Mouse (Mus musculus): ENCODE measurements at regions not wholly inside any gene's neighbourhood (a gene's known extent, or its start where the extent isn't known, plus 50 kb on each side); places are given as distances from the start of the nearest gene placed in this dataset.

GRCm38 (mm10) chr3:57910020-57910419, 62.1 kb upstream of the Pfn2 start:
- Histone ChIP-seq H3K27ac (no peak overlapping the region), H3K36me3 (no peaks in the 10 kb centered on the region), H3K4me1 (peaks cover 12% of the 10 kb centered on the region), H3K9me3 (replicated peaks) (no peaks in the 10 kb centered on the region), H3K27me3 (ENCODE audit: low read depth, poor library complexity, severe bottlenecking) (no peaks in the 10 kb centered on the region), H3K4me3 (no peak overlapping the region)
- DNase-seq (ENCODE audit: low spot score), result no peak

GRCm38 (mm10) chr3:57911831-57912596, 64.1 kb upstream of the Pfn2 start:
- peak overlapping the region; percentile 72 for H3K27ac ChIP-seq
- no peaks in the 10 kb centered on the region for H3K9me3 ChIP-seq (replicated peaks)
- H3K4me3 ChIP-seq, result peak overlapping the region; percentile 36
- H3K36me3 ChIP-seq, result no peaks in the 10 kb centered on the region
- H3K27me3 ChIP-seq (ENCODE audit: low read depth, poor library complexity, severe bottlenecking), result no peaks in the 10 kb centered on the region
- 23% methylated on average over 16 of the region's 16 CpGs for WGBS
- DNase-seq (ENCODE audit: low spot score), result peak; percentile 33
- peaks cover 12% of the 10 kb centered on the region for H3K4me1 ChIP-seq

GRCm38 (mm10) chr3:57912650-57913343, 64.9 kb upstream of the Pfn2 start:
- Histone ChIP-seq H3K27me3 (ENCODE audit: low read depth, poor library complexity, severe bottlenecking) (no peaks in the 10 kb centered on the region), H3K9me3 (replicated peaks) (no peaks in the 10 kb centered on the region), H3K27ac (peak overlapping the region; percentile 72; the same call in 1 of the 2 replicates), H3K4me1 (peaks cover 12% of the 10 kb centered on the region), H3K36me3 (no peaks in the 10 kb centered on the region), H3K4me3 (no peak overlapping the region)
- WGBS, result 59% methylated on average over 7 of the region's 7 CpGs
- no peak for DNase-seq (ENCODE audit: low spot score)

- H3K4me1 ChIP-seq, result peaks cover 16% of the 10 kb centered on the region
- no peak overlapping the region for H3K27ac ChIP-seq
- H3K9me3 ChIP-seq (replicated peaks), result no peaks in the 10 kb centered on the region
- H3K27me3 ChIP-seq (ENCODE audit: low read depth, poor library complexity, severe bottlenecking), result no peaks in the 10 kb centered on the region
- WGBS, result 96% methylated on average over 3 of the region's 3 CpGs
- H3K36me3 ChIP-seq, result no peaks in the 10 kb centered on the region
- no peak for DNase-seq (ENCODE audit: low spot score)
- no peak overlapping the region for H3K4me3 ChIP-seq
Observed at GRCm38 (mm10) chr3:57914687-57915086, 66.8 kb upstream of the Pfn2 start.

DNA sequence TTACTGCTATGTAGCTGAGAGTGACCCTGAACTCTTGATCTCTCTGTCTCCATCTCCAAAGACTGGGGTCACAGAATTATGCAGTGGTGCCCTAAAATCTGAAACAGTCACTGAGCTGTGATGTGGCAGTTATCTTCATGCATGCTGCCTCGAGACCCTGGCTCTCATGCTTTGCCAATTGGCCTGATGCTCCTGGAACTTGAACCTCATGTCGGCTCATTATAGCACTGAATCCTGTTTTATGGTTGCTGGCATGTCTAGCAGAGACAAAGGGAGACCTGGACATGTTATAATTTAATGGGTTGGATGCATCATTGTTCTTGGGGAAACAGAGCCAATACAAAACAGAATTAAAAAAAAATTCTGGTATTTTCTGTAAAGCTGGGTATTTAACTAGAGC, 71.0 kb upstream of the Pfn2 start:
- Histone ChIP-seq H3K27ac (no peak overlapping the region), H3K4me1 (peaks cover 3% of the 10 kb centered on the region; the same call in 1 of the 2 replicates), H3K9me3 (replicated peaks) (no peaks in the 10 kb centered on the region), H3K36me3 (no peaks in the 10 kb centered on the region), H3K27me3 (ENCODE audit: low read depth, poor library complexity, severe bottlenecking) (no peaks in the 10 kb centered on the region), H3K4me3 (no peak overlapping the region)
- DNase-seq (ENCODE audit: low spot score), result no peak
- WGBS, result 86% methylated on average over 2 of the region's 2 CpGs

GRCm38 (mm10) chr3:57919390-57920089, 71.7 kb upstream of the Pfn2 start:
- Histone ChIP-seq H3K4me3 (no peak overlapping the region), H3K36me3 (no peaks in the 10 kb centered on the region), H3K9me3 (replicated peaks) (no peaks in the 10 kb centered on the region), H3K4me1 (peaks cover 3% of the 10 kb centered on the region; the same call in 1 of the 2 replicates), H3K27ac (no peak overlapping the region), H3K27me3 (ENCODE audit: low read depth, poor library complexity, severe bottlenecking) (no peaks in the 10 kb centered on the region)
- DNase-seq (ENCODE audit: low spot score), result no peak
- 66% methylated on average over 5 of the region's 5 CpGs for WGBS

- H3K27ac ChIP-seq, result no peak overlapping the region
- no peaks in the 10 kb centered on the region for H3K36me3 ChIP-seq
- H3K4me1 ChIP-seq, result peaks cover 3% of the 10 kb centered on the region; the same call in 1 of the 2 replicates
- H3K27me3 ChIP-seq (ENCODE audit: low read depth, poor library complexity, severe bottlenecking), result no peaks in the 10 kb centered on the region
- WGBS, result 55% methylated on average over 1 of the region's 1 CpGs
- H3K9me3 ChIP-seq (replicated peaks), result no peaks in the 10 kb centered on the region
- no peak for DNase-seq (ENCODE audit: low spot score)
- H3K4me3 ChIP-seq, result no peak overlapping the region
Observed at GRCm38 (mm10) chr3:57920090-57920432, 72.2 kb upstream of the Pfn2 start.

DNA sequence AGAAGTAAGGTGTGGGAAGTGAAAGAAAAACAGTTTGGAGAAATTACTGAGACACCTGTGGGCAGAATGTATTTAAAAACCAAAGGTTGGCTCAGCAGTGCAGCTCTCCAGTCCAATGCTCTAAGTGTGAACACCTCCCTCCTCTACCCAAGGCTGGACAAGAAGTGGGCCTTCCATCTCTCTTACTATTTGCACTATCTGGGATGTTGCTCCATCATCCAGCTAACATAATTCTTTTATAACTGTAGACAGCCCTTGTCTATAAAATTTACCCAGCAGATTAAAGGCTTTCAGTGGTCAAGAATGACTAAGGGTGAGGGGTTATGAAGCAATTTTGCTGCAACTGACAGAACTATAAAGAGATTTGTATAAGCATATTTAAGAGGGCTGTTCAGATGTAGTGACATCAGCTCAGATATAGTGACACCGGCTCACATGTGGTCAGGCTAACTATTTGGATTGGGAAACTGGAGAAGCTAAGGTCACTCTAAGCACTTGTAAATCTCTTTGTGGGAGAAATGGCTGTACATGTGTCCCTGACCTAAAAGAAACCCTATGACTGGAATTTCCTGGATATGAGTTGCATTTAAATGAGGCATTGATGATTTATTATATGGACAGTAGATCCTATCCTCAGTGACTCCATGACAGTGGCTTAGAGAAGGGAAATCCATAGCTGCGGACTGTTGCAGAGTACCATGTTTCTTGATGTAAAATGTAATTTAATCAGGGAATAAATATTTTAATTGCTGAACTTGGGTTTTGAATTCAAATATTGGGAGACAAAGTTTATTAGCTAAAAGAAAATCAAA, 73.4 kb upstream of the Pfn2 start:
- peaks cover 3% of the 10 kb centered on the region; the same call in 1 of the 2 replicates for H3K4me1 ChIP-seq
- DNase-seq (ENCODE audit: low spot score), result no peak
- H3K27me3 ChIP-seq (ENCODE audit: low read depth, poor library complexity, severe bottlenecking), result no peaks in the 10 kb centered on the region
- H3K4me3 ChIP-seq, result no peak overlapping the region
- no peak overlapping the region for H3K27ac ChIP-seq
- H3K36me3 ChIP-seq, result no peaks in the 10 kb centered on the region
- 90% methylated on average over 2 of the region's 2 CpGs for WGBS
- H3K9me3 ChIP-seq (replicated peaks), result no peaks in the 10 kb centered on the region

DNA sequence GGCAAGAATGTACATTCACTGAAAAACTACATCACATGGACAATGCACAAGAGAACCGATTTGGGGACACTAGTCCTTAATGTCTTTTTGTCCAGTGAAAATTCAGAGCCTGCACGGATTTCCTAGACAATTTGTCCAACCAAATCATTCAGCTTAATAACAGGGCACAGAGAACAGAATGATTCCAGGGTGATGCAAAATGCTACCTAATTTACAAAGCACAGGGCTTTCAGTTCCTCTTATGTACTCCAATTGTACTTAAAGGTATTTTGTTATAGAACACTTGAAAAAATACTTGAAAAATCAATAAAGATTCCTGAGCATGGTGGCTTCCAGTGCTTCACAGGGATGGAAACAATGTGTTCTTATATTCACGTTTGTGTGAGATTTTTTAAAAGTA, 75.2 kb upstream of the Pfn2 start:
- Histone ChIP-seq H3K4me1 (peaks cover 3% of the 10 kb centered on the region; the same call in 1 of the 2 replicates), H3K27me3 (ENCODE audit: low read depth, poor library complexity, severe bottlenecking) (no peaks in the 10 kb centered on the region), H3K4me3 (no peak overlapping the region), H3K36me3 (no peaks in the 10 kb centered on the region), H3K9me3 (replicated peaks) (no peaks in the 10 kb centered on the region), H3K27ac (no peak overlapping the region)
- 84% methylated on average over 3 of the region's 3 CpGs for WGBS
- DNase-seq (ENCODE audit: low spot score), result no peak

DNA sequence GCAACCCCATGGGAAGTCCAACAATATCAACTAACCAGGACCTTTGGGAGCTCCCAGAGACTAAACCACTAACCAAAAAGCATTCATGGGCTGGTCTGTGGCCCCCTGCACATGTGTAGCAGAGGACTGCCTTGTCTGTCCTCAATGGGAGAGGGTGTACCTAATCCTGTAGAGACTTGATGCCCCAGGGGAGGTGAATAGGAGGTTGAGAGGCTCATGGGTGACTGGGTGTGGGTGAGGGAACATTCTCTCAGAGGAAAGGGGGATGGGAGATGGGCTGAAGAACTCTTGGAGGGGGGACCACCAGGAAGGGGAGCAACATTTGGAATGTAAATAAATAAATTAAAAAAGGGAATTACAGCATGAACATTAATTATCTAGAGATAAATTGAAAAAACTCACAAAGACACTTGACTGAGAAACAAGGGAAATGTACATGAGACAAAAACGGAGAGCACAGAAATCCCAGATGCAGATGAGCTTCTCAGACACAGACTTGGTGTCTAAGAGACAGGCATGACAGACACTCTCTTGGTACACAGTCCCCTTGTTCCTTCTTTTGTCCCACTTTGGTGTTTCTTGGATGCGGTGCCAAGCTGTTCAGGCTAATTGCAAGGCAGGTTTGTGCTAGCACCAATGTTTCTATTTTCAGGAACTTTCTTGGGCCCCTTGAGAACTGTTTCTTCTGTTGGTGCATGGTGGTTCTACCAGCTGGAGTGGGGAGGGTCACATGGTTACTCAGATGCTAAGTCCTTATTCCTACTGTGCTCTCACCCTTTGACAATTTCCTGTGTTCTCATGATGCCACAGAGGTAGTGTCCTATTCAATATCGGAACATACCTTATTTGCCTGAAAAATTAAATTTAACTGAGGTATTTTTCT, 85.0 kb upstream of the Pfn2 start:
- Histone ChIP-seq H3K9me3 (replicated peaks) (no peaks in the 10 kb centered on the region), H3K4me1 (no peaks in the 10 kb centered on the region), H3K27me3 (ENCODE audit: low read depth, poor library complexity, severe bottlenecking) (no peaks in the 10 kb centered on the region), H3K4me3 (no peak overlapping the region), H3K36me3 (no peaks in the 10 kb centered on the region), H3K27ac (no peak overlapping the region)
- no peak for DNase-seq (ENCODE audit: low spot score)
- 89% methylated on average over 3 of the region's 3 CpGs for WGBS

- Histone ChIP-seq H3K4me1 (no peaks in the 10 kb centered on the region), H3K27ac (no peak overlapping the region), H3K27me3 (ENCODE audit: low read depth, poor library complexity, severe bottlenecking) (no peaks in the 10 kb centered on the region), H3K4me3 (no peak overlapping the region), H3K36me3 (no peaks in the 10 kb centered on the region), H3K9me3 (replicated peaks) (no peaks in the 10 kb centered on the region)
- DNase-seq (ENCODE audit: low spot score), result no peak
- WGBS, result 76% methylated on average over 5 of the region's 5 CpGs
Observed at GRCm38 (mm10) chr3:57935042-57935610, 87.2 kb upstream of the Pfn2 start.
